Mouse (Mus musculus) embryonic fibroblast, embryonic 13.5 days (primary cell): ENCODE results near the gene Use1.

Source experiments
- CTCF ChIP-seq: IDR thresholded peaks from 2 replicates; pipeline ENCODE4 v1.5.1; 2011; ENCODE audit warnings: mild to moderate bottlenecking, control low read depth, low read length, moderate library complexity, borderline replicate concordance; ENCODE audit not compliant: insufficient read depth
- POLR2A ChIP-seq: IDR thresholded peaks from 2 replicates; pipeline ENCODE4 v1.6.1; 2011; ENCODE audit warnings: low read depth, mild to moderate bottlenecking, control low read depth, low read length, moderate library complexity

DNA sequence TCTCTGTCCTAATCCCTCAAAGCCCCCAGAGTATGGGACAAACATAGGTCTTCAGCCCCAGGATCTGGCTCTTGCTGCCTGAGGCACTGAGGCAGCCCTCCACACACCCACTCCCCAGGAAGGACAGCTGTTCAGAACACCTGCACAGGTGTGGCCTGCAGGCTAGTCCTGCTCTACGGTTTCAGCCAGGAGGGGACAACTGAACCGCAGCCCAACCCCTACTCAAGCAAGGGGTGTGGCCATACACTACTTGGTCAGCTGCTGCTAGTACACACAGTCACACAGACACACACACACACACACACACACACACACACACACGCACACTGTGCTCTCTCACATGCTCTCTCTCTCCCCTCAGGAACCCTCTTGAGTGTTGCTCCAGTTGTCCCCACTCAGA is 17.2 kb downstream of the Use1 start:
- TF ChIP-seq POLR2A (no peak), CTCF (no peak)
